Mouse (Mus musculus) intestine, postnatal 0 days (tissue): ENCODE data around the gene Adra1b. TPM values are rescaled to one million over a fixed set of nuclear protein-coding genes. Genes with fewer than 3 reads are reported as not detected.

Experiments used
- ATAC-seq: fragments of 200-750 bp; cut with Nextera tagmentation; 2 replicates; pipeline ENCODE4 v1.8.0; 2017; ENCODE audit warnings: mild to moderate bottlenecking, moderate TSS enrichment, moderate library complexity
- H3K27ac ChIP-seq: fragments of 300-500 bp; sonication (generic); 2 replicates; pipeline ENCODE4 v1.5.1; 2014; ENCODE audit warnings: mild to moderate bottlenecking, low read depth, low read length, moderate library complexity
- H3K27me3 ChIP-seq: fragments of 300-500 bp; sonication (generic); replicated peaks from 2 replicates; pipeline ENCODE4 v1.6.1; 2014; ENCODE audit warnings: low read length, mixed read lengths; ENCODE audit not compliant: control insufficient read depth, insufficient read depth
- H3K36me3 ChIP-seq: fragments of 300-500 bp; sonication (generic); 2 replicates; pipeline ENCODE4 v1.6.1; 2014; ENCODE audit warnings: mild to moderate bottlenecking, moderate library complexity; ENCODE audit not compliant: control insufficient read depth, insufficient read depth
- H3K4me1 ChIP-seq: fragments of 300-500 bp; sonication (generic); replicated peaks from 2 replicates; pipeline ENCODE4 v1.6.1; 2014; ENCODE audit warnings: antibody characterized with exemption, low read length, mixed read lengths; ENCODE audit not compliant: control insufficient read depth, insufficient read depth
- H3K4me2 ChIP-seq: fragments of 300-500 bp; sonication (generic); replicated peaks from 2 replicates; pipeline ENCODE4 v1.6.1; 2014; ENCODE audit warnings: low read depth, mild to moderate bottlenecking, moderate library complexity
- H3K4me3 ChIP-seq: fragments of 300-500 bp; sonication (generic); 2 replicates; pipeline ENCODE4 v1.5.1; 2014; ENCODE audit warnings: low read depth, low read length
- H3K9ac ChIP-seq: fragments of 300-500 bp; sonication (generic); 2 replicates; pipeline ENCODE4 v1.6.1; 2014; ENCODE audit warnings: mild to moderate bottlenecking, low read depth, low read length
- H3K9me3 ChIP-seq: fragments of 300-500 bp; sonication (generic); 2 replicates; pipeline ENCODE4 v1.6.1; 2016; ENCODE audit warnings: mixed run types; ENCODE audit not compliant: control insufficient read depth
- CTCF ChIP-seq: sonication (generic); IDR thresholded peaks from 2 replicates; pipeline ENCODE4 v1.5.1; 2016; ENCODE audit warnings: low read depth, mild to moderate bottlenecking, control low read depth, antibody characterized with exemption, moderate library complexity
- WGBS: fragments of 180-500 bp; shearing (Covaris S2); extraction: QIAGEN DNeasy Blood & Tissue Kit; methylation state at CpG from one replicate; pipeline ENCODE4 v1.1.7; 2014; 5-methylcytosine and 5-hydroxymethylcytosine counted together
- polyA plus RNA-seq: library from polyadenylated mRNA; unstranded; fragments of >200 nt; fragmentation: Nextera tagmentation; extraction: Ambion mirVana; gene quantifications from 2 replicates; pipeline ENCODE4 v1.2.1, GENCODE M21; 2015

Adra1b gene
- polyA plus RNA-seq, 1 experiment from 2014 or later = 0.27 TPM

DNA sequence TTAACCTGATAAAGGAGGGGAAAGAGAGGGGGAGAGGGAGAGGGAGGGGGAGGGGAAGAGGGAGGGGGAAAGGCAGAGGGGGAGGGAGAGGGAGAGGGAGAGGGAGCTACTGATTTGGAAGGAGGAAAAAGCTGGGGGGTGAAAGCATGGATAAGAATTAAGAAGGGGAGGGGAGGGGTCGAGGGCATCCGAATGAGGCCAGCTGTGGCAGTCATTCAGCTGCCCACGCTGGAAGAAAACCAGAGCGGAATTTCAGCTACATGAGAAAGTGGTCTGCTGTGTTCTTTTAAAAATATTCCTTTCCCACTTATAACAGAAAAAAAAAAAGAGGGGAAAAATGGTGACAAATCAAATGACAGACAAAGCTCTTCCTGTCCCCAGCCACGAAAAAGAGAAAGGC lies 88.5 kb downstream of the Adra1b start:
- no peak for TF ChIP-seq CTCF
- Histone ChIP-seq H3K4me2 (no peak overlapping the region), H3K36me3 (no peaks in the 10 kb centered on the region), H3K4me3 (no peak overlapping the region), H3K9ac (no peak overlapping the region), H3K4me1 (no peaks in the 10 kb centered on the region), H3K27me3 (no peaks in the 10 kb centered on the region), H3K9me3 (no peaks in the 10 kb centered on the region), H3K27ac (no peak overlapping the region)
- WGBS = 65% methylated on average over 5 of the region's 5 CpGs
- no peak for ATAC-seq

GRCm38 (mm10) chr11:43807732-43808131 lies 93.3 kb downstream of the Adra1b start:
- TF ChIP-seq CTCF = no peak
- H3K9ac ChIP-seq = no peak overlapping the region
- 69% methylated on average over 5 of the region's 5 CpGs for WGBS
- no peaks in the 10 kb centered on the region for H3K4me1 ChIP-seq
- no peaks in the 10 kb centered on the region for H3K27me3 ChIP-seq
- H3K27ac ChIP-seq = no peak overlapping the region
- ATAC-seq = no peak
- H3K4me2 ChIP-seq = no peak overlapping the region
- H3K4me3 ChIP-seq = no peak overlapping the region
- no peaks in the 10 kb centered on the region for H3K9me3 ChIP-seq
- H3K36me3 ChIP-seq = no peaks in the 10 kb centered on the region

DNA sequence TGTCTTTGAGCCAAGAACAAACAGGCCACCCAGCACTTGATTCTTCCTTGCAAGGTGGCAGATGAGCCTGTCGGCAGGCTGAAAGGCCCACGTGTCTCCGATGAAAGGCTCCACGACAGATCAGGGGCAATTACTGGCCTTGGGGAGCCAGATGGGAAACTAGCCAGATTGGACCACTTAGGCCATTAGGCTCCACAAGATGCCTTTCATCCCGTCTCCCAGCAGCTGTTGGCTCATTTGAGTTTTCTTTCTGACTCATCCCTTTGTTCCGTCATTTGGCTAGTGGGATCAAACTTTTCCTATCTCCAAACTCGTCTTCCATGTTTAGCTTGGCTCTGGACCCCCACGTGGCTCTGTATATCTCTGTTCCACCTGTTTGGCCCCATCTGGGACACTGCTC lies 105.0 kb downstream of the Adra1b start:
- Histone ChIP-seq H3K4me3 (no peak overlapping the region), H3K36me3 (no peaks in the 10 kb centered on the region), H3K27ac (no peak overlapping the region), H3K27me3 (no peaks in the 10 kb centered on the region), H3K9me3 (no peaks in the 10 kb centered on the region), H3K9ac (no peak overlapping the region), H3K4me2 (no peak overlapping the region), H3K4me1 (no peaks in the 10 kb centered on the region)
- WGBS = 64% methylated on average over 8 of the region's 8 CpGs
- no peak for TF ChIP-seq CTCF
- no peak for ATAC-seq

- no peaks in the 10 kb centered on the region for H3K27me3 ChIP-seq
- H3K9me3 ChIP-seq = no peaks in the 10 kb centered on the region
- WGBS = 71% methylated on average over 6 of the region's 6 CpGs
- H3K36me3 ChIP-seq = no peaks in the 10 kb centered on the region
- no peak for TF ChIP-seq CTCF
- H3K27ac ChIP-seq = no peak overlapping the region
- no peak for ATAC-seq
- no peak overlapping the region for H3K4me3 ChIP-seq
- no peak overlapping the region for H3K9ac ChIP-seq
- H3K4me2 ChIP-seq = no peak overlapping the region
- no peaks in the 10 kb centered on the region for H3K4me1 ChIP-seq
Observed at GRCm38 (mm10) chr11:43790446-43790845, 110.6 kb downstream of the Adra1b start.

DNA sequence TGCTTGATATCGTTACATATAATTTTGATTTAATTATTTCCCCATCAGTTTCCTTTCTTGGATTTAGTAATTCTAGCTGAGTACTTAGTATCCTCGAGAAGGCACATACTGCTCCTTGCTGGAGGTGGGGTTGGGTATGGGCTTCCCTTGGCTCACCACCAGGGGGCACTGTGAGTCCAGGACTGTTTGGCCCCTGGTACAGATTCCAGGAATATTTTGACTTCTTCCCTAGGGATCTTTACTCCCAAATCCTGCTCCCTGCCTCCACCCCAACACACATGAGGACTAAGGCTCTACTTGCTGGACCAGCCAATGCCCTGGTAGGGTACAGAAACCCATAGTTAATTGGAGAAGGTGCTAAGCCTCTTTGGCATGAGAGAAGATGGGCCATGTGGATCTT lies 117.2 kb downstream of the Adra1b start:
- ATAC-seq = no peak
- WGBS = 11% methylated on average over 2 of the region's 2 CpGs
- Histone ChIP-seq H3K9ac (no peak overlapping the region), H3K36me3 (no peaks in the 10 kb centered on the region), H3K4me3 (no peak overlapping the region), H3K4me2 (no peak overlapping the region), H3K27ac (no peak overlapping the region), H3K27me3 (no peaks in the 10 kb centered on the region), H3K4me1 (no peaks in the 10 kb centered on the region), H3K9me3 (no peaks in the 10 kb centered on the region)
- TF ChIP-seq CTCF = peak; percentile 86

GRCm38 (mm10) chr11:43783106-43783505 lies 117.9 kb downstream of the Adra1b start:
- Histone ChIP-seq H3K4me1 (no peaks in the 10 kb centered on the region), H3K4me3 (no peak overlapping the region), H3K36me3 (no peaks in the 10 kb centered on the region), H3K27me3 (no peaks in the 10 kb centered on the region), H3K9ac (no peak overlapping the region), H3K27ac (no peak overlapping the region), H3K9me3 (no peaks in the 10 kb centered on the region), H3K4me2 (no peak overlapping the region)
- WGBS = 68% methylated on average over 5 of the region's 5 CpGs
- no peak for ATAC-seq
- no peak for TF ChIP-seq CTCF

DNA sequence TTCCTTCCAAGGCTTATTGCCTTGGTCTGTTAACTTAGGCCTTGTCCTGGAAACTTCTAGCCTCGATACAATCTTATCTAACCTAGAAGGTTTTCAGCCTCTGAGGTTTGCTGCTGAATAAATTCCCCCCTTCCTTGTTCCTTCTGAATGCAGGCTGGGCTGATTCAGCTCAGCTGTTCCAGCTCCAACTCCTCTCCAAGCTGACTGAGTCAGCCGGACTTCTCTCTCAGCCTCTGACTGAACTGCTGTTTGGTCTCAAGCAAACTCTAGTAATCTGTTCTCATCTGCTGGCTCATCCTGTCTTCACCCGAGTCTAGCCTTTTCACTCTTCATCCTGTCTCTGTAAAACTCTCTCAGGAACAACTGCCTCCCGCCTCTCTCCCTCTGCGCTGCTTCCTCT lies 121.5 kb downstream of the Adra1b start:
- no peaks in the 10 kb centered on the region for H3K4me1 ChIP-seq
- H3K9ac ChIP-seq = no peak overlapping the region
- no peak overlapping the region for H3K27ac ChIP-seq
- H3K9me3 ChIP-seq = no peaks in the 10 kb centered on the region
- TF ChIP-seq CTCF = no peak
- no peak overlapping the region for H3K4me3 ChIP-seq
- H3K36me3 ChIP-seq = no peaks in the 10 kb centered on the region
- ATAC-seq = no peak
- WGBS = 62% methylated on average over 5 of the region's 5 CpGs
- H3K27me3 ChIP-seq = peaks cover 13% of the 10 kb centered on the region
- H3K4me2 ChIP-seq = no peak overlapping the region
